Mouse (Mus musculus) thymus, adult 2 months (tissue): Measurements from ENCODE around the gene Gabra4. TPM values are rescaled to one million over a fixed set of nuclear protein-coding genes. Genes with fewer than 3 reads are reported as not detected.
"Not testable (repeated sequence)": the region's sequence is repeated elsewhere in the genome, so short reads cannot be mapped to it uniquely, and the experiment has no call there.

Source experiments
- DNase-seq: peaks from one replicate; pipeline ENCODE4 v3.0.0; 2021
- H3K27ac ChIP-seq: fragments of 200-500 bp; 2 replicates; pipeline ENCODE4 v1.5.1; 2012; ENCODE audit warnings: low read length, control low read depth; ENCODE audit not compliant: control insufficient read depth, insufficient read depth
- H3K27me3 ChIP-seq: fragments of 200-500 bp; 2 replicates; pipeline ENCODE4 v1.6.1; 2012; ENCODE audit warnings: mild to moderate bottlenecking, low read length, moderate library complexity, mixed read lengths; ENCODE audit not compliant: control insufficient read depth, insufficient read depth
- H3K36me3 ChIP-seq: fragments of 200-500 bp; 2 replicates; pipeline ENCODE4 v1.6.1; 2012; ENCODE audit warnings: mild to moderate bottlenecking, low read length, moderate library complexity; ENCODE audit not compliant: control insufficient read depth, insufficient read depth
- H3K4me1 ChIP-seq: fragments of 200-500 bp; replicated peaks from 2 replicates; pipeline ENCODE4 v1.6.1; 2012; ENCODE audit warnings: low read length; ENCODE audit not compliant: control insufficient read depth, insufficient read depth
- H3K4me3 ChIP-seq: fragments of 200-500 bp; 2 replicates; pipeline ENCODE4 v1.5.1; 2012; ENCODE audit warnings: mild to moderate bottlenecking, low read length, control low read depth, moderate library complexity; ENCODE audit not compliant: control insufficient read depth, insufficient read depth
- CTCF ChIP-seq: fragments of 200-500 bp; IDR thresholded peaks from 2 replicates; pipeline ENCODE4 v1.5.1; 2012; ENCODE audit warnings: mild to moderate bottlenecking, control low read depth, low read length, moderate library complexity, borderline replicate concordance; ENCODE audit not compliant: control insufficient read depth, poor library complexity, insufficient read depth; ENCODE audit errors: extremely low read depth
- POLR2A ChIP-seq: fragments of 200-500 bp; IDR thresholded peaks from 2 replicates; pipeline ENCODE4 v1.6.1; 2012; ENCODE audit warnings: mild to moderate bottlenecking, low read length, control low read depth, moderate library complexity; ENCODE audit not compliant: control insufficient read depth, poor library complexity, insufficient read depth; ENCODE audit errors: extremely low read depth
- WGBS: fragments of 180-500 bp; shearing (Covaris S2); methylation state at CpG from one replicate; pipeline ENCODE4 v1.1.7; 2018; 5-methylcytosine and 5-hydroxymethylcytosine counted together
- polyA plus RNA-seq: library from polyadenylated mRNA; depleted of rRNA; stranded (reverse); fragments of >200 nt; gene quantifications from 2 replicates; pipeline ENCODE4 v1.2.3, GENCODE M21; 2012; rRNA removed

The Gabra4 gene
- polyA plus RNA-seq, 1 experiment: not detected

DNA sequence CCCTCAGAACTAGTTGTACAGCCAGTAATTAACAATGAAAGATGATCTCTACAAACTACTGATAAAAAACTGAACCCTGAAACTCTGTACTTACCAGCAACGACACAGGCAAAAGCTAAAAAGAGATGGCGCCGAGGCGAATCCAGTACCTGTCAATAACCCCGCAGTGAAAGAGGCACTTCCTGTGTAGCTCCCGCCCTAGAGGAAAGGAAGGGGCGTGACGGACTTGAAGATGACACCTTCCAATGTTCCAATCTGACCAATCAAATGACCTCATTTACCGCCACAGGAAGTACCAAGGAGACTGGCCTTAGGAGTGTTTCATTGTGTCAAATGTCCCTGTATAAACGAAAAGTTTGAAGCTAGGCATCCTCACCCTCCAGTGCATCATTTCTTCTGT is 110.0 kb downstream of the Gabra4 start, which contains the start of gene Cox7b2:
TSS of gene Cox7b2 (minus strand) at position 127 of the 400 bp plus-strand sequence.
- Histone ChIP-seq H3K27ac (no peak within 1 kb of the TSS), H3K36me3 (no peaks in the 10 kb centered on the region), H3K4me3 (no peak within 1 kb of the TSS), H3K4me1 (no peaks in the 10 kb centered on the region), H3K27me3 (no peaks in the 10 kb centered on the region)
- WGBS: 93% methylated on average over 10 of the region's 10 CpGs
- no peak for TF ChIP-seq POLR2A
- no peak for TF ChIP-seq CTCF
- no peak for DNase-seq

DNA sequence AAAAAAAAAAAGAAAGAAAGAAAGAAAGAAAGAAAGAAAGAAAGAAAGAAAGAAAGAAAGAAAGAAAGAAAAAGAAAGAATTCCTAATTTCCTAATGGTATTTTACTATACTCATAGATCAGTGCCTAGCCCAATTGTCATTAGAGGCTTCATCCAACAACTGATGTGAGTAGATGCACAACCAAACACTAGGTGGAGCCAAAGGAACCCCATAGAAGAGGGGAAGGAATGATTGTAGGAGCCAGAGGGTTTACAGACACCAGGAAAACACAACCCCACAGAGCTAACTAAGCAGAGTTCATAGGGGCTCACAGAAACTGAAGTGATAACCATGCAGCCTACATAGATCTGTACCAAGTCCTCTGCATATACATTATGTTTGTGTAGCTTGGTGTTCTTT is 112.6 kb downstream of the Gabra4 start:
- Histone ChIP-seq H3K4me1 (no peaks in the 10 kb centered on the region), H3K27ac (no peak overlapping the region), H3K27me3 (no peaks in the 10 kb centered on the region), H3K36me3 (no peaks in the 10 kb centered on the region), H3K4me3 (no peak overlapping the region)
- TF ChIP-seq POLR2A (no peak), CTCF (no peak)
- DNase-seq: no peak

DNA sequence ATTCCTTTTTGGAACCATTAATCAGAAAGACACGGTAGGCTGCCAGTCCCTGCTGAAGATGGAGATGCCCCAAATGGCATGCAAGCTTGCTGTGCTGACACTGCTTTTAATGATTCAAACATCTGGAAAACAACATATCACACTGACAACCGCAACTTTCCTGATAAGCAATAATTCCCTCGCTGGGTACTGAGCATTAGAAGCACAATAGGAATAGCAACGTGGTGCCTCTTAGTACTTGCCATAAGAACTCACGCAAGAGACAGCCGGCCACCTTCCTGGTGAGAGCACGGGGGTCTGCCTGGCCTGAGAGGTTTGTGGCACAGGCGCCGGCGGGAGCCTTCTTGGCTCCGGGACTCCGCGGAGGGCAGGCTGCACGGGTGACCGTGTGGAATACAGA is 132.6 kb downstream of the Gabra4 start:
- DNase-seq, H3K36me3 ChIP-seq, H3K27me3 ChIP-seq, H3K4me3 ChIP-seq, H3K4me1 ChIP-seq, H3K27ac ChIP-seq: not testable (repeated sequence)
- WGBS: 78% methylated on average over 10 of the region's 15 CpGs

Other genes starting within 250 kb of the Gabra4 start
- not detected in 2 replicates for gene Cox7b2, start 110.1 kb downstream of the Gabra4 start, polyA plus RNA-seq
- gene Gabrb1, start 195 bp downstream of the Gabra4 start, polyA plus RNA-seq: not detected in 2 replicates